Mouse (Mus musculus): Measurements from ENCODE around the gene P2ry10b.

Gene P2ry10b

DNA sequence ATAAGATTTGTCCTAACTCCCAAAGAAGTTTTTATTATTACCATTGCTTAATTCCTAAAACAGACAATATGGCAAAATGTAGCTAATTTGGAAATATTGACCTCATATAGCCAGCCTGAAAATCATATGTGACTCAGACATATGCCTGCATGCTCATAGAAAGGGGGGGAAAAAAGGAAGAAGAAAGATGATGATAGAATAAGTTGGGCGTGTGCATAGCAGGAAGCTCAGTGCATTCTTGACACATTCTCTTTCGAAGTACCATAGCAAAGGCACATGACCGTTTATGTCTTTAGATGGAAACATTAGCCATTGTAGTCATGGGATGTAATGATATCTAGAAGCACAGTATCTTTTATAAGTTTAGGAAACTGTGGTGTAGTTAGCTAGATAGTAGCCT is at the start of gene P2ry10b:
TSS of gene P2ry10b (plus strand) at position 247 of the 400 bp plus-strand sequence.
- no peak for DNase-seq (ENCODE audit: low read depth, low spot score)

DNA sequence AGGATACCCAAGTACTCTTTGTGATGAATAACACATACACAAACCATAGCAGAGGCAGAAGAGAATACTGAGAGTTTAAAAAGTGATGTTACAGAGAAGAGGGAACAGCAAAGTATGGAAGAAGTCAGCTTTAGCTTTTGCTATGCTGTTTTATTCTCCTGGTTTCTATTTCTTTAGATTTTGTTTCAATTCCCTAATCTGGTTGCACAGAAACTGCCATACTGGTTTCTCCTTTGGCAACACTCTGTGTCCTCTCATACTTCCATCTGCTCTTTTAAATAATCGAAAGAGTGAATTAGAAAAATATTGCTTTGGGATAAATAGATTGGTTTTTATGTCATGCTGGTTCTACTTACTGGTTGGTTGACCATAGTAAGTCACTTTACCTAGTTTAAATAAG is 32.4 kb upstream of the P2ry10b start:
- no peak for DNase-seq (ENCODE audit: low read depth, low spot score)

DNA sequence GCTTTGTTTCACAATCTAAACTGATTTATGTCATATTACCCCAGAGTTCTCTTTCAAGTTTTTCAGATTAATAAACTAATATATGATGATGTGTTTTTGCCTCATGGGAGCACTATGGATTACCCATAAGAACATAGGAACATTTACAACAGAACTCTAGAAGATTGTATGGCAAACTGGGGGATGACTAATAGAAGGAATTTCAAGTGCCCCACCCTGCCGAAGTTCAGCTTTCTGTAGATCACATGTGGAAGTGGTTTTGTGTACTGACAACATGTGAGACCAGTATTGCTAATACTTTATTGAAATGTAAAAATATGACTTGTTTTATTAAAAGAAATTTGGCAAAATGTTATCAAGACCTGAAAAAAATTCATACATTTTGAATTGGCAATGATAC is 31.7 kb upstream of the P2ry10b start:
- DNase-seq (ENCODE audit: low read depth, low spot score), result no peak

DNA sequence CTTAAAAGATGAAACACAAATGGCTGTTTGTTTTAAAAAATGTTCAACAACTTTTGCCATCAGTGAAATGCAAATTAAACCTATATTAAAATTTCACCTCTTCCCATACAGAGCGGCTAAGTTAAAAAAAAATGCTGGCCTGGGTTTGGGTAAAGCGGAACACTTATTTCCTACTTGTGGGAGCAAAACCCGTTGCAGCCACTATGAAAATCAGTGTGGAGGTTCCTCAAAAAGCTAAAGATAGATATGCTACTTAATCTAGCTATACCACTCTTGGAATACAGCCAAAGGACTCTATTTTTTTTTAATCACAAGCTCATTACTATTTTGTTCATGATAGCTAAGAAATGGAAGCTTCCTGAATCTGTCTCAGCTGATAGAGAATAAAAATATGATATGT is 5.5 kb upstream of the P2ry10b start:
- DNase-seq (ENCODE audit: low read depth, low spot score), result no peak

DNA sequence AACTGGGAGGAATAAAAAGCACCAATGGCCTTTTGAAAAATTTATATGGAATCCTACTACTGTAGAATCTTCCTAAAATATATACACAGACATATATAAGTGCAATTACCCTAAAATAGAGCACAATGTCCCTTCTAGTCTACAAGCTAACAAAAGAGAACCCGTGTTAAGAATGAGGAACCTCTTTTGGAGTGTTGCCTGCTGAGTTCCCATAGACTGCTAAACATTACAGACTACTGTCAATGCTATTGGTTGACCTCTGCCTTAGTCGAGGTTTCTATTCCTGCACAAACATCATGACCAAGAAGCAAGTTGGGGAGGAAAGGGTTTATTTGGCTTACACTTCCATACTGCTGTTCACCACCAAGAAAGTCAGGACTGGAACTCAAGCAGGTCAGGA is 4.8 kb upstream of the P2ry10b start:
- no peak for DNase-seq (ENCODE audit: low read depth, low spot score)

DNA sequence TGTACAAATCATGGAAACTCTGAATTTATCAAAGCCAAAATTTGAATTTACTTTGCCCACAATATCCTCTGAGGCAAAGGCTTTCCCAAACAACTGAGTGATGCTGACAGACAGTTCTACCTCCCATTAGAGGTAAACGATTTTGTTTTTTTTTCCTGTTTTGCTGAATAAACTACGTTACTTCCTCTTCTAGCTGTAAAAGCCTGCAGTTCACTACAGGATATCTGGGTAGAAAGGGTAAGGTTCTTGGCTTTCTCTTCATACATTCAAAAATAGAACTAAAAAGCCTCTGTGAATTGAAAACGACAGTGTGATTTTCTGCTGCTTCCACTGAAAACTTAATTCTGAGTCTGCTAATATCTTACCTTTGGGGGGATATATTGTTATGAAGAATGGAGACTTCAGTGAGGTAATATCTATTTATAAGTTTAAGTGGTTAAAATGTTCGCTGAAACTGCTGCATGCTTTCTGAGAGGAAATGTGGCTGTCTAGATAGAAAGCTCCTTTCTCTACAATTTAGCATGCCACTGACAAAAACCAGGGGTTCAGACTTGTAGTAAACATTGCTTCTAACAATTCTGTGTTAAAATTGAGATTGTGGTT is 765 bp downstream of the P2ry10b start:
- DNase-seq (ENCODE audit: low read depth, low spot score), result no peak

DNA sequence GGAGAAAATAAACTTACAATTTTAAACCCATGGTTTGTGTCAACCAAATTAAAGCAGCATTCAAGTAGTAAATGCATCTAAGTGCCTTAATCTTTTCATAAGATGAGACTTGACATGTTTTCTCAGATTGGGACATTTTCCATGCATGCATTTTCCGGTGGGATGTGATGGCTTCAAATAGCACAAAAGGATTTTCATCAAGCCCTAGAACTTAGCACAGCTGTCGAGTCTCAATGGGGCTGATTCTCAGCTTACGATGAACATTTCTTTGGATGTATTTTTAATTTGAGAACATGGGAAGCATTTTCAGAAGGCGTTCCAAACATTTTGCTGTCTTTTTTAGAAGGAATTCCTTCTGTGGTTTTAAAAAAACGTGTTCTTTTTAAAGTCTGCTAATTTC is 1.3 kb downstream of the P2ry10b start:
- no peak for DNase-seq (ENCODE audit: low read depth, low spot score)

DNA sequence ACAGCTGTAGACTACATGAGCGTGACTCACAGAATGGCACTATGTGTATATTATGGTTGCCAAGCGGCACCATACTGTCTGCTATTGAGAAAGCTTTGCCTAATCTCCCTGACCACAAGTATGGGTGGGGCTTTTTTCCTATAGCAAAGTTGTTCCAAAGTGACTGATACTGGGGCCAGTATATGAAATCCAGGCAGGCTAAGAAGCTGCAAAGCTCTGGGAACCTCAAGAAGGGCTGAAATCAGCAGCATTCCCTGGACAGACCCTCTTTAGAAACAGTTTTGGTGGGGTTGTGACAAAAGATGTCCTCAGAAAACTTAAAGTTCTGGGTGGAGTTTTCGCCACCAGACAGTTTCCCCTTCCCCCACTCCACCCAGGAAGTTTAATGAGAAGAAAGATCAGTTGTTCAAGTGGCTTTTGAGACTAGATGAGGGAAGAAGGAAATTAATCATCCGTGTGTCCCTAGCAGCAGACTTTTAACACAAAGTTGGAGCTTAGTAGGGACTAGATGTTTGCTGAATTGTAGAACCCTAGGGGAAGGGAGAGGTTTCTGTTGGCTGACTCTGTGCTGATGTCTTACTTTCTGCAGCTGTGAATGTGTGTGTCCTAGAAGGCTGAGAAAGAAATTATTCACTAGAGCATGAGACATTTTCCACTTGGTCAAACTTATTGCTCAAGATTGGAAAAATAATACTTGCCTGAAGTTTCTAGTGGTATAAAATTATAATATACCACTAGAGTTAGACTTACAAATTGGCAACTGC is 2.2 kb downstream of the P2ry10b start:
- DNase-seq (ENCODE audit: low read depth, low spot score), result peak; percentile 64

DNA sequence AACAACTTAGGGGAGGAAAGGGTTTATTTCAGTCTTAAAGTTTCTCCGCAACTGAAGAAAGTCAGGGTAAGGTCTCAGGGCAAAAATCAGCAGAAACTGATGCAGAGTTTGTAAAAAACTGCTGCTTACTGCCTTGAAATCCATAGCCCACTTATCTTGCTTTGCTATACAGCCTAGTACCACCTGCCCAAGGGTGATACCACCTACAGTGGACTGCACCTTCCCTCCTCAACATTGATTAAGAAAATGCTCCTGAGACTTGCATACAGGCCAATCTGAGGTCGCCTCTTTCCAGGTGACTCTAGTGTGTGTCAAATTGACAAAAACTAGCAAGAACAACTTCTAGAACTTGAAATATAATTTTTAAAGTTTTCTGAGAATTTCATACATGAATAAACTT is 7.3 kb downstream of the P2ry10b start:
- no peak for DNase-seq (ENCODE audit: low read depth, low spot score)

DNA sequence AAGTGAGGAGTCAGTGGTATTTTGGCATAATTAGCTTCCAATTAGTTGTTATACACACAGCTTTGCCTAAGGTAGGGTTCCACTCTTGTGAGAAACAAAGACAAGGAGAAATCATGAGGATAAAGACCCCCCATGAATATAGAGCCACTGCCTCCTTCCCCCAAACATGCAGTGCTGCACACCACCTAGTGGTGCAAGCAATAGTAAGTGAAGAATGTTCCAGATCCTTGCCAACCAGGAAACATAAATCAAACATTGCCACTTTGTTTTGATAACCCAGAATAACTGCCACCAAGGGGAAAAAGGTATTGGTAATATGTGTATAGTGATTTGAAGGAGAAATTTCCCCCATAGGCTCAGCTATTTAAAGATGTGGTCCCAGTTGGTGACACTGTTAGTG is 11.8 kb downstream of the P2ry10b start:
- DNase-seq (ENCODE audit: low read depth, low spot score), result no peak

DNA sequence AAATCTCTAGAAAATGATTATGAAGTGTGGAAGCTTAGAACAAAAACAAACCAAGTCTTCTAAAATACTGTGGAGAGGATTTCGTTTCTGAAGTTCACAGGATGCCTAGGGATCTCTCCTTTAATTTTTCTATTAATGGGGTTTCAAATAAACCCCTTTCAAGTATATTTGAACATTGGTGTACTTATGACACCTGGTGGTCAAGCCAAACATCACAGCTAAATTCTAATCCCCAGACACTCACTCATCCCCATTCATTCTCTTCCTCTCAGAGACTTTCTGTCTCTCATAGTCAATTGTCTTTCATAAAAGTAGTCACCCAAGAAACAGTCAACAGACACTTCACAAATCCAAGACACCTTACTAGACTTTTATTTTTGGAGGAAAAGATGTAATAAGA is 19.6 kb downstream of the P2ry10b start:
- no peak for DNase-seq (ENCODE audit: low read depth, low spot score)

DNA sequence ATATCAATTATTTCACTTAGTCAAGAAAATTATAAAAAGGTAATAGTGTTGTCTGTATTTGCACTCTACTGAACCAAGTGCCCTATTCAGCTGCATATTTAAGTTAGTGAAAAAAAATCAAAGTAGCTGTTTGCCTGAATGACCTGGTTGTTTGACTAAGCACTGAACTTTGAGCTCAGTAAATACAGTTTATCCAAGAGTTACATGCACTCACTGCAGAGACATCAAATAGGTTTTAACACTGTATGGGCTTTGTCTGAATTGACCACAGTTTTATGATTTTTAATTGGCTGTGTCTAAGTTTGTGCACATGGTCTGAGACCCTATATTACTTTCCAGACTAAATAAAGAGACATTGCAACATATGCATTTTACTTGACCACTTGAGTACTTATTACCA is 20.4 kb downstream of the P2ry10b start:
- DNase-seq (ENCODE audit: low read depth, low spot score), result no peak

DNA sequence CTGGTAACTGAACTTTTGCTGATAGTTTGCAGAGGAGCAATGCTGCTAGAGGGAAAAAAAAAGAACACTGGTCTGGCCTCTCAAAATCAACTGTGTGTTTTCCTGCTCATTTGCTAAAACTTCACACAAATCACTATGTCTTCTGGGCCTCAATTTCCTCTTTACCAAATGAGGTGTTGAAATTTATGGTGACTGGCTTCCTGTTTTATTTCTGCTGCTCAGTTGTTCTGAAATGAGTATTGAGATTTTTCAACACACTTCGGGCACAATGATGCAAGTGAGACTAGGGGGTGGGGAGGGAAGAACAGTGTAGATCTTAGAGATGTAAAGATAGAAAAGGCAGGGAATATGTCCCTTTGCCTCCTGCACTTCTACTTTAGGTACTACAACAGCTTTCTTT is 30.0 kb downstream of the P2ry10b start:
- DNase-seq (ENCODE audit: low read depth, low spot score), result no peak

DNA sequence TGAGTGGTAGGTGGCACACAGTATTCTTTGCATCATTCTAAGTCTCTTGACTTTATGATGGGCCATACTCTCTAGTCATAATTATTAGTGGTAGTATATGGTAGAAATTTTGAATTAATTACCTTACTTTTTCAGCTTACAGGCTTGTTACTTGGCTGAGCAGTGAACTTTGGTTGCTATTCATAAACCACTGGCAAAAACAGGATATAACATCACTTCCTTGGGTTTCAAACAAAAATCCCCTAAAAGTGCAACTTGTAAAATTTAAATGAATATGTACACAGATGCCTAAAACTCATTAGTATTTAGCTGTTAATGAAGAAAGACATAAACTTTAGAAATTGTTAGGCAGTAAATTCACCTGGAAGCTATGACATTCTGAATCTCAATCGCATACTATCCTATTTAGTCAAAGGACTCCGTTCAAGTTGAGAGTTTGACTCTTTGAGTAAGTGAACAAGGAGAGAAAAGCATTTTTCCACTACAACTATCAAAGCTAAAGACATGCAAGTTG is 68.9 kb downstream of the P2ry10b start:
- no peak for DNase-seq (ENCODE audit: low read depth, low spot score)
